Mouse (Mus musculus): ENCODE measurements around the gene Btrc. TPM values are rescaled to one million over a fixed set of nuclear protein-coding genes. Genes with fewer than 3 reads are reported as not detected.
"Not testable (repeated sequence)": the region's sequence is repeated elsewhere in the genome, so short reads cannot be mapped to it uniquely, and the experiment has no call there.

Btrc gene
- polyA plus RNA-seq, 1 experiment from 2014 or later, result 47.4 TPM

DNA sequence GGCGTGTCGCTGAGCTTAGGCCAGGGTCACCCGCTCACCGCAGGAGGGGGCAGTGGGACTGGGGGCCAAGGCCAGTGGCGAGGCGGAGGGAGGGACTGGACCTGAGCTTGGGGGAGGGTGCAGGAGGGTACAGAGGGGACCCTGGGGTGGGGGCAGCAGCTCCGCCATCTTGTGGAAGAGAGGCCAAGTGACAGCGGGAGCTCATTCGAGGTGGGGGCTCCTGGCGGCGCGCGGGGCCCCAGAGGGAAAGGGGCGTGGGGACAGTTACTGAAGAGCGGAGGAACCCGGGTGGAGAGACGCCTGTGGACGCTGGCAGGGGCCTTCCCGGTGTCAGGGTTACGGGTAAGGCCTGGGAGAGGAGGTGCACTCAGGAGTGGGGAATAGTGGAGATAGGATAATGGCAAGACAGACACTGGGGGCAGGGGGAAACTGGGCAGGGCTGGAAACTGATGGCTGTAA is 428 bp downstream of the Btrc start:
- under 1% methylated on average over 20 of the region's 20 CpGs for WGBS
- Histone ChIP-seq H3K36me3 (replicated peaks) (peaks cover 8% of the 10 kb centered on the region; the same call in 1 of the 2 replicates), H3K27ac (peak overlapping the region; percentile 94), H3K4me3 (peak overlapping the region; percentile 91), H3K9me3 (no peaks in the 10 kb centered on the region), H3K27me3 (ENCODE audit: poor library complexity, severe bottlenecking) (no peaks in the 10 kb centered on the region), H3K4me1 (peaks cover 16% of the 10 kb centered on the region)
- DNase-seq (ENCODE audit: extremely low spot score, low spot score), result no peak

DNA sequence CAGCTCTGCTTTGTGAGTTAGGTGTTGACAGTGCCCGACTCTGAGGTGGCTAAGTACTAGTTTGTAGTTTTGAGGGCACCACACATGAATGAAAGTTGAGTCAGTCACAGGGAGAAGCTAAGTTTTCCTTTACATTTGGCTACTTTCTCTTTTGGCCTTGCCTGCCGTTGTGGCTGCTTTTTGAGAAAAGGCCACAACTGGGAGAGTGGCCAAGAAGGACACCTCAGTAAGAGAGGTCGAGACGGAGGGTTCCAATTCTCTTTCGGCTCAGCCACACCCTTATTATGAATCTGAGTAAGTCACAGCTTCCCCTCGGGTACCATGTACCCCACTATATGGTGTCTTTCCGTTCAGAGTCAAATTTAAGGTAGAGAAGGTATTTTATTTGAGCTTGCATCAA is 3.1 kb downstream of the Btrc start:
- Histone ChIP-seq H3K9me3 (no peaks in the 10 kb centered on the region), H3K27me3 (ENCODE audit: poor library complexity, severe bottlenecking) (no peaks in the 10 kb centered on the region), H3K4me3 (no peak overlapping the region), H3K27ac (no peak overlapping the region), H3K4me1 (peaks cover 16% of the 10 kb centered on the region), H3K36me3 (replicated peaks) (peaks cover 9% of the 10 kb centered on the region; the same call in 1 of the 2 replicates)
- 90% methylated on average over 7 of the region's 7 CpGs for WGBS
- DNase-seq (ENCODE audit: extremely low spot score, low spot score), result no peak

DNA sequence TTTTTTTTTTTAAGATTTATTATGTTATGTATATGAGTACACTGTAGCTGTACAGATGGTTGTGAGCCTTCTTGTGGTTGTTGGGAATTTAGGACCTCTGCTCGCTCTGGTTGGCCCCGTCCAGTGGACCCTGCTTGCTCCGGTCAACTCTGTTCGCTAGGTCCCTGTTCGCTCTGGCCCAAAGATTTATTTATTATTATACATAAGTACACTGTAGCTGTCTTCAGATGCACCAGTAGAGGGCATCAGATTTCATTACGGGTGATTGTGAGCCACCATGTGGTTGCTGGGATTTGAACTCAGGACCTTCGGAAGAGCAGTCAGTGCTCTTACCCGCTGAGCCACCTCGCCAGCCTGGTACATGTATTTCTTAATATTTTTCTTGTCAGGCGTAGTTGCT is 21.3 kb downstream of the Btrc start:
- WGBS, result 95% methylated on average over 10 of the region's 10 CpGs
- peaks cover 38% of the 10 kb centered on the region for H3K36me3 ChIP-seq (replicated peaks)
- not testable (repeated sequence) for DNase-seq (ENCODE audit: extremely low spot score, low spot score); H3K27ac ChIP-seq; H3K4me3 ChIP-seq; H3K4me1 ChIP-seq; H3K9me3 ChIP-seq; H3K27me3 ChIP-seq (ENCODE audit: poor library complexity, severe bottlenecking)

DNA sequence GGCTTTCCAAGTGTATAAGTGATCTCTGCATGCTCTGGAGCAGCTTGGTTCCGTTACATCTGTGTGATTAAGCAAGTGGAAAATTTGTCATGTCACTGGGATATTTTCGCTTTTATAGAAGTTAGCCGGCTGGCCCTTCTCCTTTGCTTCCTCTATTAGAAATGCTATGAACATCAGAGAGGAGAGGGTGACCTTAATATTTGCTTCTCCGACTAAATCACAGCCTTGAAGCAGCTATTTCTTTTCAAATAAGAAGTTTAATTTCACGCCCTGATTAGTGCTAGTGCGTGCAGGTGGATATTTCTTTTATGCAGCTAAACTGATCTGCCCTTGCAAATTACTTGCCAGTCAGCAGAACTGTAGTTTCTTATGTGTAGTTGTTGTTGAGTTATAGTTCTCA is 25.0 kb downstream of the Btrc start:
- peaks cover 24% of the 10 kb centered on the region for H3K36me3 ChIP-seq (replicated peaks)
- no peaks in the 10 kb centered on the region for H3K27me3 ChIP-seq (ENCODE audit: poor library complexity, severe bottlenecking)
- H3K4me1 ChIP-seq, result no peaks in the 10 kb centered on the region
- 90% methylated on average over 6 of the region's 6 CpGs for WGBS
- no peak overlapping the region for H3K27ac ChIP-seq
- no peak for DNase-seq (ENCODE audit: extremely low spot score, low spot score)
- no peak overlapping the region for H3K4me3 ChIP-seq
- no peaks in the 10 kb centered on the region for H3K9me3 ChIP-seq

GRCm38 (mm10) chr19:45394078-45394477 is 30.5 kb downstream of the Btrc start:
- H3K36me3 ChIP-seq (replicated peaks), result 0 out of 2 replicates have a peak, but pooled peaks cover 6% of the 10 kb centered on the region
- H3K4me3 ChIP-seq, result no peak overlapping the region
- DNase-seq (ENCODE audit: extremely low spot score, low spot score), result no peak
- WGBS, result 90% methylated on average over 7 of the region's 7 CpGs
- H3K9me3 ChIP-seq, result no peaks in the 10 kb centered on the region
- H3K27ac ChIP-seq, result no peak overlapping the region
- H3K4me1 ChIP-seq, result no peaks in the 10 kb centered on the region
- H3K27me3 ChIP-seq (ENCODE audit: poor library complexity, severe bottlenecking), result no peaks in the 10 kb centered on the region

DNA sequence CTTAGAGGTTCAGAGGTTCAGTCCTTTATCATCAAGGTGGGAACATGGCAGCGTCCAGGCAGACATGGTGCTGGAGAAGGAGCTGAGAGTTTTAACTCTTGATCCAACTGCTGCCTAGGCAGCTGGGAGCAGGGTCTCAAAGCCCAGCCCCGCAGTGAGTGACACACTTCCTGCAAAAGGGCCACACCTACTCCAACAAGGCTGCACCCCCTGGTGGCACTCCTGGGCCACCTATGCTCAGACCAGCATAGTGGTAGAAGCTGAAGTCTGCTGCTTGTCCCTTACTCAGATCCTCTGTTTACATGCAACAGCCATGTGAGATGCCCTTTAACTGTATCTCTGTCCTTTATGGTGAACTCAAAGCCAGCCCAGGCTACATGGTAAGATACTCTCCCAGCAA is 47.5 kb downstream of the Btrc start:
- H3K4me3 ChIP-seq, result no peak overlapping the region
- no peaks in the 10 kb centered on the region for H3K4me1 ChIP-seq
- 0 out of 2 replicates have a peak, but pooled peaks cover 2% of the 10 kb centered on the region for H3K36me3 ChIP-seq (replicated peaks)
- 76% methylated on average over 2 of the region's 2 CpGs for WGBS
- no peak overlapping the region for H3K27ac ChIP-seq
- no peaks in the 10 kb centered on the region for H3K27me3 ChIP-seq (ENCODE audit: poor library complexity, severe bottlenecking)
- no peaks in the 10 kb centered on the region for H3K9me3 ChIP-seq
- no peak for DNase-seq (ENCODE audit: extremely low spot score, low spot score)

DNA sequence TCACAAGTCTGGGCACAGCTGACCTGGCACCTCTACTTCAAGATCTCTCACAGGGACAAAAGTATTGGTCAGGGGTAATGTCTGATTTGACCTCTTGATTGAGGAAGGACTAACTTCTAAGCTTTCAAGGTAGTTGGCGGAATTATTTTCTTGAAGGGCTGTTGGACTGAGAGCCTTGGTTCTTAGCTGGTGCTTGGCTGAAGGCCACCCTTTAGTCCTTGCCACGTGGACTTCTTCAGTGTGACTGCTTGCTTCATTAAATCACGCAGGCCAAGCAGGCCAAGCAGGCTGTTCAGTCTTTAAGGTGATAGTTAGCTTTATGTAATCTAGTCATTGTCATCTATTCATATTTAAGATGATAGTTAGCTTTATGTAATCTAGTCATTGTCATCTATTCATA is 49.2 kb downstream of the Btrc start:
- 0 out of 2 replicates have a peak, but pooled peaks cover 2% of the 10 kb centered on the region for H3K36me3 ChIP-seq (replicated peaks)
- H3K27ac ChIP-seq, result no peak overlapping the region
- no peaks in the 10 kb centered on the region for H3K27me3 ChIP-seq (ENCODE audit: poor library complexity, severe bottlenecking)
- no peak overlapping the region for H3K4me3 ChIP-seq
- H3K4me1 ChIP-seq, result no peaks in the 10 kb centered on the region
- no peak for DNase-seq (ENCODE audit: extremely low spot score, low spot score)
- H3K9me3 ChIP-seq, result no peaks in the 10 kb centered on the region
- WGBS, result 89% methylated on average over 3 of the region's 3 CpGs

- no peak for DNase-seq (ENCODE audit: extremely low spot score, low spot score)
- H3K9me3 ChIP-seq, result no peaks in the 10 kb centered on the region
- H3K27me3 ChIP-seq (ENCODE audit: poor library complexity, severe bottlenecking), result no peaks in the 10 kb centered on the region
- H3K4me3 ChIP-seq, result no peak overlapping the region
- no peaks in the 10 kb centered on the region for H3K4me1 ChIP-seq
- H3K36me3 ChIP-seq (replicated peaks), result 0 out of 2 replicates have a peak, but pooled peaks cover 2% of the 10 kb centered on the region
- 87% methylated on average over 3 of the region's 3 CpGs for WGBS
- no peak overlapping the region for H3K27ac ChIP-seq
Observed at GRCm38 (mm10) chr19:45413966-45414365, 50.4 kb downstream of the Btrc start.

GRCm38 (mm10) chr19:45417601-45418000 is 54.1 kb downstream of the Btrc start:
- DNase-seq (ENCODE audit: extremely low spot score, low spot score), result no peak
- 0 out of 2 replicates have a peak, but pooled peaks cover 2% of the 10 kb centered on the region for H3K36me3 ChIP-seq (replicated peaks)
- H3K4me3 ChIP-seq, result no peak overlapping the region
- H3K27me3 ChIP-seq (ENCODE audit: poor library complexity, severe bottlenecking), result no peaks in the 10 kb centered on the region
- peaks cover 6% of the 10 kb centered on the region for H3K4me1 ChIP-seq
- no peaks in the 10 kb centered on the region for H3K9me3 ChIP-seq
- H3K27ac ChIP-seq, result no peak overlapping the region

DNA sequence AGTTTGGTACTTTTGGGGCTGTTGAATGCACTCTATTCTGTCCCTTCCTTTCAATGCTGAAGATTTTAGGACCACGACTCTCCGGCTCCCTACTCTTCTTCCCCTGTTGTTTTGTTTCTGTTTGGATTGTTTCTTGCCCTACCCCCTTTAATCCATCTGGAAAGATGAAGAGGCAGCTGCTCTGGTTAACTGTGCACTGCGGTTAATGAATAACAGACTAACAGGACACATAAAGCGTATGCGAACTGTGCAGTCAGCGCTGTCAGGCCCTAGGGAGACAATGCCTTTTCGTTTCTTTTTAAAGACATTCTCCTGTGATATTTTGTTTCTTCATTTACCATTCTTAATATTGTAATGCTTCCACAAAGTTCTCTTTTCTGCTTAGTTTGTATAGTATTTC is 58.7 kb downstream of the Btrc start:
- H3K4me1 ChIP-seq, result peaks cover 6% of the 10 kb centered on the region
- WGBS, result 68% methylated on average over 7 of the region's 7 CpGs
- no peak overlapping the region for H3K27ac ChIP-seq
- H3K36me3 ChIP-seq (replicated peaks), result peaks cover 14% of the 10 kb centered on the region
- no peak for DNase-seq (ENCODE audit: extremely low spot score, low spot score)
- no peaks in the 10 kb centered on the region for H3K9me3 ChIP-seq
- H3K4me3 ChIP-seq, result no peak overlapping the region
- H3K27me3 ChIP-seq (ENCODE audit: poor library complexity, severe bottlenecking), result no peaks in the 10 kb centered on the region

- WGBS, result 84% methylated on average over 4 of the region's 4 CpGs
- DNase-seq (ENCODE audit: extremely low spot score, low spot score), result no peak
- H3K27ac ChIP-seq, result no peak overlapping the region
- no peak overlapping the region for H3K4me3 ChIP-seq
- H3K9me3 ChIP-seq, result no peaks in the 10 kb centered on the region
- H3K27me3 ChIP-seq (ENCODE audit: poor library complexity, severe bottlenecking), result no peaks in the 10 kb centered on the region
- 0 out of 2 replicates have a peak, but pooled peaks cover 6% of the 10 kb centered on the region for H3K4me1 ChIP-seq
- H3K36me3 ChIP-seq (replicated peaks), result peaks cover 14% of the 10 kb centered on the region
Observed at GRCm38 (mm10) chr19:45428146-45428545, 64.6 kb downstream of the Btrc start.

DNA sequence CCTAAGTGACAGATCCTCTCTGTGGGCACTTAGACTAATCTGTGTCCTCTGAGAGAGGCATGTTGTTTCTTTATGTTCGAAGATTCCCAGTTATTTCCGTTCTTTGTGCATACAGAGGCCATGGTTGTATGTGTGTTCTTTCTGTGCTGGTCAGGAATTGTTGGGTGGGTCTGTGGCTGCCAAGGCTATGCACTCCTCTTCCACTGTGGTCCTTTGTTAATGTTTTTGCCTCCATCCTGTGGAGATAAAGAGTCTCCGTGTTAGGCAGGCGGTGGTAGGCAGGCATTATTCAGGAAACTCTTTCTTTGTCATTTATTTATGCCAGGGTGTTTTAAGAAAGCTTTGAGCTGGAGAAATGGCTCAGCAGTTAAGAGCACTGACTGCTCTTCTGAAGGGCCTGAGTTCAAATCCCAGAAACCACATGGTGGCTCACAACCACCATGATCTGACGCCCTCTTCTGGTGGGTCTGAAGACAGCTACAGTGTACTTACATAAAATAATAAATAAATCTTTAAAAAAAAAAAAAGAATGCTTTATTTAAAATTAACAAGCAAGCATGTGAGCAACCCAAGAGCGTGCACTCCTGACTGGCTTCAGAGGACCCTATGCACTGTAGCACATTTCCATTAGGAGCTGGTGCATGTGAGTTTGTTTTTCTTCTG is 67.6 kb downstream of the Btrc start:
- no peak for DNase-seq (ENCODE audit: extremely low spot score, low spot score)
- H3K27ac ChIP-seq, result no peak overlapping the region
- 0 out of 2 replicates have a peak, but pooled peaks cover 6% of the 10 kb centered on the region for H3K4me1 ChIP-seq
- no peaks in the 10 kb centered on the region for H3K9me3 ChIP-seq
- no peak overlapping the region for H3K4me3 ChIP-seq
- H3K36me3 ChIP-seq (replicated peaks), result no peaks in the 10 kb centered on the region
- WGBS, result 87% methylated on average over 6 of the region's 6 CpGs
- H3K27me3 ChIP-seq (ENCODE audit: poor library complexity, severe bottlenecking), result no peaks in the 10 kb centered on the region

GRCm38 (mm10) chr19:45432351-45432750 is 68.8 kb downstream of the Btrc start:
- Histone ChIP-seq H3K9me3 (no peaks in the 10 kb centered on the region), H3K4me3 (no peak overlapping the region), H3K36me3 (replicated peaks) (no peaks in the 10 kb centered on the region), H3K4me1 (0 out of 2 replicates have a peak, but pooled peaks cover 6% of the 10 kb centered on the region), H3K27me3 (ENCODE audit: poor library complexity, severe bottlenecking) (no peaks in the 10 kb centered on the region), H3K27ac (no peak overlapping the region)
- 86% methylated on average over 3 of the region's 3 CpGs for WGBS
- DNase-seq (ENCODE audit: extremely low spot score, low spot score), result no peak

Data from forebrain, embryonic 10.5 days (tissue).